Mouse (Mus musculus): ENCODE results near the gene Mdga2.

Gene Mdga2

DNA sequence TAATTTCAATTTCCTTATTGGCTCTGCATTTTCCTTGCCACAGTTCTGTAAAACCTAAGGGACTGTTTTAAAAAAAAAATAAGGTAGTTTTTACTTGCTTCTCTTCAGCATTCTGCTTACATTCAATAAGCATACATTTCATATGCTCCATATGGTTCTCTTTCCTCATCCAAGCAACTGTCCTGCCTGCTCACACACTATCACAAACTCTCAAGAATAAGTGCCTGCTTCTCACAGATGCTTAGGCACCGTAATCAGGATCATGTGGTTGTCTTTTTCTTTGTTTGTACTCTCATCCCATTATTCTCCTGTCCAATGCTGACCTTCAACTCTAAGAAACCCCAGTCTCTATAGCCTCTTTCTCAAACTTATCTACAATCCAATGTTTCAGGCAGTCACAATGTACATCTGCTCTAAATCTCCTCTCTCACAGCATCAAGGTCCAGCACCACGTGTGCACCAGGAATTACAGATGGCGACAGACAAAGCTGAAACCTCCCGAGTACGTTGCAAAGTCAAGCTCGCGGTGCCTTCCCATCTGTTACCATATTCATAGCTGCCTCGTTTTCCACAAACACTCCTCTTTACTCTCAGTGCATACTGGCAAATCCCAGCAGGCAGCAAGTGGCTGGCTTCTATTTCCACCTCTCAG is 177.1 kb downstream of the Mdga2 start:
- DNase-seq: no peak

DNA sequence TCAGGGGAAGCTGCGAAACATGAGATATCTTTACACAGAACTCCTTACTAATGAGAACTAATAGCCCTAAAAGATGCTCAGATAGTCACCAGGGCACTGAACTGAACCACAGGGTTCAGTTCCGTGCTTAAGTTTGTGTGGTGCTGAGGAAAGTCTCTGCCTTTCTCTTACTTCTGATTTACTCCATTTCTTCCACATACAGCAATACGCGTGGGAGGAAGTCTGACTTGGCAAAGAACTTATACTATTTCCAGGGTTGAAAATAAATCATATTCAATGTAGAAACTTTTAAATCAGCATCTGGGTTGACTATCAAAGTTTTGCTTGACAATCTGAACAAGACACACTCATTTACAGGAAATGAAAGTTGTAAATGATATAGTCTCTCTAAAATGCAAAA is 180.5 kb downstream of the Mdga2 start:
- no peak for DNase-seq

DNA sequence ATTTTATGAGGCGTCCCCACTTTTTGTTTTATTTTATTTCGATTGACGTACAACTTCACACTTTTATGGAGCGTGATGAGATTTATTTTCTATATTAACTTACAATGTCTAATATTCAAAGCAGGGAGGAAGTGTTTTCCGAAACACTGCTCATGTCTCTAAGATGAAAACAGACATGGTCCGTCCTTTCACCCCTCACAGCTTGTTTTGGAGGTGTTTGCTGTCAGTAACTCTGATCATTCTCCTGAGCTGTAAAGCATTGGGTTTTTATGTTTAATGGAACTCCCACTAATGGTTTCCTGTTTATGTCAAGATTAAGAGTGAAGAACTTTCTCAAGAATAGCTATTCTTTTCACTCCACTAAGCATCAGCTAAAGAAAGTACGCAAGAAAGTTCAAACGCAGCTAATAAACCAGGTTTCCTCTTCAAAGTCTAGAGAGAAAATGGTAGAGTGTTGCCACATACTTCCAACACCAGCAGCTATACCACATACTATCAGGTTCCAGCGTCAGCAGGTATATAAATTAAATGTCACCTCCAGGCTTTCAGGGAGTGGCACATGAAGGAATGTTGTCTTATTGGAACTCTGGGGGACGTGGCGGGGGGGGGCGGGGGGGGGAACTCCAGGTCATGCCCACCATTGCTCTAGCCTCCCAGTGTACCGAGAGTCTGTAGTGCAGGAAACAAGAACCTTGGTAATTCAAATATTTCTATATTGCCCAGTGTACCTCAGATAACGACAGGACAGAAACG is 186.7 kb downstream of the Mdga2 start:
- DNase-seq: no peak

DNA sequence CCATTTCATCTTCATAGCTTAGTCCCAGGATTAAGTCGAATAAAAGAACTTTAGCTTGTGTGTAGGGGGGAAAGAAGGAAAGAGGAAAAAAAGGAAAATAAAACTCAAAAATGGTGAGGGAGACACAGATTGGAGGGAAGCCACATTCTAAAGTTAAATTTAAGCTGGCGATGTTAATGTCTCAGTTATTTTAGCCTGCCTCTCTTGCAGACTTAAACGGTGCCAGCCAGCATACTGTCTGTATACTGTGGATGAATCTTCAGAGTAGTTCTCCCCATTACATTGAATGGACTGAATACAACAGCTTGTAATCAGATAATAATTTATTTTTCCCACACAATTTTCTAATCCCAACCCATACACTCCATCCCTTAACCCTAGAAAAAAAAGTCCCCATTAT is 205.2 kb downstream of the Mdga2 start:
- DNase-seq: no peak

DNA sequence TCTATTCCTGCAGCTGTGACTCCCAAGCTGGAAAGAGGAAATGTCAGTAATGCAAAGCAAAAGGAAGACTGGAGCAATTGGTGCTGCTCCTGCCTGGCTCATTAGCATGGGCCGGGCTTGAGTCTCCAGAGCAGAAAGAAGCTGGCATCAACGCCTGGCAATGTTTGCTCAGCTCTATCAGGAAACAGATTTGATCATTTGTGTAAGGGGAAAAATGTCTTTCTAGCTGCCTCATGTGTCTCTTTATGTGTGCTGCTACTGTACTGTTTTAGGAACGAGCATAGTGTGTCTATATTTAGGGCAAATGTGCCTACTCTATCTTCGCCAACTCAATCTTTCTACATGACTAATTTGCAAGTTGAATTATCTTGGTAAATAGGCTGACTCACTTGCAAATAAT is 211.0 kb downstream of the Mdga2 start:
- DNase-seq: no peak

DNA sequence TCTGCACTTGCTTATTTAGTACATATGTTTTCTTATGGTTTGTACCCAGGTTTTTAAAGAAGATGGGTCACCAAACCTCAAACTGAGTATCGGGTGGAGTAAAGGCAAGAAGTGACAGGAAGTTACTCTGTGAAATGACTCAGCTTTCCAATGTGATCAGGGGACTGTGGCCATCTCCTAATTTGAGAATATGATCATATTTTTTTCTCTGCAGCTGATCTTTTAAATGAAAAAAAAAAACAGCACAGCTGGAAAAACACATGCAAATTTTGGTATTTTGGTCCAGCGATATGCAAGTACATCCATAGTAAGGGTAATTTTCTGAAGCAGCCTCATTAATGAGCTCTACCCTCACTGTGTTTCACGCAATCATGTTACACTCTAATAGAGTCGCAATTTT is 212.0 kb downstream of the Mdga2 start:
- no peak for DNase-seq

DNA sequence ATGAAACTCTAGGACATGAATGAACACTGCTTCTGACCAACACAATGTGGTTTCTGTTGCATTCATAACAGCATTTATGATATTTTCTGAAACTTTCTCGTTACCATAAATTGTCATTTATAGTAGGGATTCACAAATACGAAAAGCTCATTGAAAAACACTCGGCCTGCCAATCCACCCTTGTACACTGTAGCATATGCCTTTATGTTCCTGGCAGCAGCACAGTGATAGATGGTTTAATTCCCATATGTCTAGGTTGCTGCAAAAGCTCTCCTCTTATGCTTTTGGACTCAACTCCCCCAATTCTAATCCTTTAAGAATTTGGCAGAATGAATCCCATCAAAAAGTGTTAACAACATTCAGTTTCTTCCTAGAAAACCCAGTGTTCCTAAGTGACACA is 213.2 kb downstream of the Mdga2 start:
- DNase-seq: no peak

DNA sequence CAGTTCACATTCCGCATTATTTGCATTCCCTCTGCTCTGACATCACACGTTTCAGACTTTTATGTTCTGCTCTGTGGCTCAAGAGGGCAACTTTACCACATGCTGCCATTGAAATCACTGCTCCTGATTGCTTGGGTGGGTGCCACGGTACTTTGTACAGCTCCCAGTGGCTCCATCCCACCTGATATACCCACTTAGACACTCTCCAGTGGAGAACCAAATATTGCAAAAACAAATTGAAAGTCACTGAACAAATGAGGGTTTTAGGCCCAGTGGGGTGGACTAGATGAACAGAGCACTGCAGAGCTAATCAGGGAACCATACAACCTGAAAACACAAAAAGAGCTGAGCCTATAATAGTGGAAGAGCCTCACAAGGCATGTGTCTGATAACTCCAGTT is 268.2 kb downstream of the Mdga2 start:
- DNase-seq: no peak

DNA sequence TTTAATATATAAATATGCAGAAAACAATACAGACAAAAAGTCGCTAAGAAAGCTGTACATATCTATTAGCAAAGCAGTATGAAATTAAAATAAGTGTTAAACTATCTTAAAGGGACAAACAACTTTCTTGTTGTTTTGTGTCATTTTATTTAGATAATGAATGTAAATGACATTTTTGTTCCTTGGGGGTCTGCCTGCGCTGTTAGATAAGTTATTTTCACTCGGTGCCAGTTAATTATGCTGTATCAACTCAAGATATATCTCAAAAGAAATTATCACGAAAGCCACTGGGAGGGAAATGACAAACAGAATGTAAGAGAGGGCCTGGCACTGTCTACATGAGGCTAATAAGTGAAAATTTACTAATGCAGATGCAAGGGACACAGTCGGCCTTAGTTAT is 306.6 kb downstream of the Mdga2 start:
- DNase-seq: no peak

DNA sequence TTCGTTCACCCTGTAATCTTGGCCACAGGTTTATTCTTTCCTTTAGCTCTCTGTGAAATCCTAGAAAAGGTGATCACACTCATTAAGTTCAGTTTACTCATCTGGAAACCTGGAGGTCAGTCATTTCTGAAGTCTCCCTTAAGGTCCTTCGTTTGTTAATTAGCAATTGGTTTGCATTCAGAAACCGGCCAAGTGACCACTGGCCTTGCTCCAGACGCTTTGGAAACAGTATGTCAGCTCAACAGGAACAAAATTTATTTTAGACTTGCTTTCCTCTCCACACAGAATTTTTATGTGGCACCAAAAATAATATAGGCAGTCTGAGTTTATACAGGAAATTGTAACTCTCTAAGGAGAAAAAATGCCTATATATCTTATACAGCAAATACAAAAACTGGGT is 323.0 kb downstream of the Mdga2 start:
- no peak for DNase-seq

DNA sequence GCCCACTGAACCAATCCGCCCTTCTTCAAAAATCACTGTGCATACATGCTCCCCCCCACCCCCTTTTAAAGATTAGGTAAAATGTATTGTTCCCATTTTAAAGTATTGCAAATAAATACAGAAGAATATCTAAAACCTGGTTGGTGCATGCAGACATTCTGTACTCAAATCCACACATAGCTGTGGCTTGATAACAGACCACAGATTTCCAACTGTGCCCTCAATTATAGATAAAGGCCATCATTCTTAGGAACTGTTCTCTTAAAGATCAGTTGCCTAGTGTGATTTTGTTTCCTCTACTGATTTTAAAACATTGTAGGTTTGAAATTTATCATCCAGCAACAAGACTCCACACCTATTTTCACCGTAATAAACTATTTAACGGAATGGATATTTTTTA is 325.6 kb downstream of the Mdga2 start:
- no peak for DNase-seq

DNA sequence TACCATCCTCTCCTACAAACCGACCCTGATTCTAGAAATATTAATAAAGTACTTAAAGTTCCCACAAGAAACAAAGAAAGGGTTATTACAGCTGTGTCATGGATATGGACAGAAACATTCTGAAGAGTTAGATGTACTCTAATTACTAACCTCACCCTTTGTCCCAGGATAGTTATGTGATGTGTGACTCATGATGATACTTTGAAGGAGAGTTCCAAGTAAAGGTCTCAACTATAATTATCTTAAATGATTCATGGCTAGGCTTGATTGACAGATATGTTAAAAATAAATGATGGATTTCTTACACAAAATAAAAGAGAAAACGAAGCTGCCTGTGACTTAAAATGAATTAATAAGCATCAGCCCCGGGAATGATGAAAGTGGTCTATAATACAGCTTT is 332.1 kb downstream of the Mdga2 start:
- no peak for DNase-seq

DNA sequence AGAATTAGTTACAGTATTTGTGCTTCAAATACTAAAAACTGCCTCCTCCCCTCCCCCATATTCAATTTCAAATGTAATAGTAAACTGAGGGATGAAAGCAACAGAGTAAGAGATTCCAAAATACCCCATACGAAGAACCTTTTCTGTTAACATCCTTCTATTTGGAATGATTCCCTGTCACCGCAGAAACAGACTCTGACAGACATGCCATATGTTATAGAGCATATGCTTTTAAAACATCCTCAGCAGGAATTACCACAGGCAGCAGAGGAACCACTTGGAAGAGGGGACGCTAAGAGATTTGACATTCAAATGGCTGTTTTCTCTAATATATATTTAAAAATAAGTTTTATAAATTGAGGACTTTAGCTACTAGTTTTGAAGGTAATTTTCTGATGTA is 333.1 kb downstream of the Mdga2 start:
- no peak for DNase-seq

DNA sequence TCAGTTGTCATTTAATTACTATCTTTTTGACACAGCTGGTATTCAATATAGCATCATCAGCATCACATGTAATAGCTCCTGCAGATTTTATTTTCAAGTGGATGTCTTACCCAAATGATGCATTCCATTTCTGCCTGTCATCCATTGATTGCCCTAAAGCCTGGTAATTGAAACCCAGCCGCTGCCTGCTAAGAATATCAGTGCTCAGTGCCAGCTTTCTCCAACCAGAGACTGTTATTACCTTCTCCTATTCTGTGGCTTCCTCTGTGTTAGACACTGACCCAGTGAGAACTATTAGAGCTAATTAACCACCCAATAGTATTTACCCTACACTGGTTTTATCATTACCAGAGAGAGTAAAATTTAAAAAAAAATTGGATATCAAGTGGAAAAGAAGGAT is 333.7 kb downstream of the Mdga2 start:
- DNase-seq: no peak

DNA sequence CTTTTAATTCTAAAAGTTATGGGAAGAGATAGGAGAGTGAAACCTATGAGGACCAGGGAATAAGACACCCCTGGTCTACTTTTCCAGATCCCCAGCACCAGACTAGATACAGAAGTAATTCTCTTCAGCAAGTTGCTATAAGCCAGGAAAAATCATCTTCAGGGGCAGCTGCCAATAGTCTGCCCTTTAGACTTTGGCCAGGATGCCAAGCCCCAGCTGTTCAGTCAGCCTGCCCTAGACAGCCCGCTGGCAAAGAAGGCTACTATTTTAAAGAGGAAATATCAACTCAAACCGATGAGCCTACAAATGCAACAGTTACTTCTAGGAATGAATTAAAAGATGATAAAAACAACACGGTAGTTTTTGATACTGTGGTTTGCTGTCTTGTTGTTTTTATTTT is 356.1 kb downstream of the Mdga2 start:
- DNase-seq: no peak

DNA sequence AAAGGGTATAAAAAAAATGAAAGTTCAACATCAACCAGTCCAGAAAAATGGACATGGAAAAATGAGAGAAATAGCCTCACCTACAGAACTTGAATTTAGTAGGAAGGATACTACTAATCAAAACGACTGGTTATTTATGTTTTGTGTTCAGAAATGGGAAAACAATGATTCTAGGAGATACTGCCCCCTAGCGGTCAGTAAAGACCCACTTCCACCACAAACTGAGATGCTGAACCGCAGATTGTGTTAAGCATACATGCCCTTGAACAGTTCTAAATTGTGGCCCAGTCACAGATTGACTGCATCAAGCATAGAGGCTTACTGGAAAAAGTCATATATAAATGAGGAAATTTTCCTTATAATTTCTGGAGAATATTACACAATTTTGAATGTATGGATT is 369.2 kb downstream of the Mdga2 start:
- no peak for DNase-seq

DNA sequence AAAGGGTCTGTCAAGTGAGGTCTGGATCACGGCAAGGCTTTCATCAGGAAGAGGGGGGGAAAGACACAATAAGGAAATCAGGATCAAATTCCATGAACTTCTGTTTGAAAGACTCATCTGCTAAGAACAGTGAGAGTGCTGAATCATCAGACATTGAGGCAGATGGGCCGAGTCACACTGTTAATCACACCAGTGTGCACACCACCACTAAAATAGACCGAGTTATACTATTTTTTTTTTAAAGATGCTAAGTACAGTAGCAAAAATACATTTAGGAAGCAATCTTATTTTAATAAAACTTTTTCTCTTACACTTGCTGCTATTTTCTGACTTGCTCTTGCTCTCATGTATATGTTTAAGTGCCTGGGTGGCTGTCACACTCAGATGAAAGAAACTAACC is 382.0 kb downstream of the Mdga2 start:
- no peak for DNase-seq

DNA sequence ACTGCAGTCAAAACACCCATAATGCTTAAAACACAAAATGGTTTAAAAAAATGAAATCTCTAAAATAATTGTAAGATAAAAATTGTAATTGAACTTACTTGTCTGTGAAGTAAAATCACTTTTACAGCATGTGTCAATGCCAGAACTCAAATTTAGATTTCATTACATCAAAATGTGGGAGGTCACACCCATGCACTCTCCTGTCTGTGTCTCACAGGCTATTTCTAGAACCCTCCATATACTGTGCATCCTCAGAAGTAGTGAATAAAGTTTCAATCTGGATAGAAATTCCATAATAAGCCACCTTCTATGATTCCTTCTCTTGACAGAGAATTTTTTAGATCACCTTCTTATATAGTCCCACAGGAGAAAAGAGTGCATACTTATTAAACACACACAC is 466.7 kb downstream of the Mdga2 start:
- no peak for DNase-seq

DNA sequence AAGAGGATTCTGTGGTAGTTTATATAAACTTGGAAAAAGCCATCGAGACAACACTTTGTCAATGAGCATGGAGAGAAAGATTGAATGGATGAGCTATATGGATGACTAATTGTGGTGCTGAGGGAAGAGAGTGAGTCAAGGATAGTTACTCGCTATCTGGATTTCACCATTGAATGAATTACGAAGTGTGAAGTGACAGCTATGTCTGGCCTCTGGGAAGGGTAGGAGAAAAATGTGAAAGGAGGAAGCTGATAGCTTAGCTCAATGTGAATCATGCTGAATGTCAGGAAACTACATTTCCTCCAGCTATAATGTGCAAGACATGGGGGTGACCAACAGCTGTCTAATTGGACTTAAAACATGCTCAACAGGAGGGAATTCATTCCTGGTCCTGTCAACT is 487.8 kb downstream of the Mdga2 start:
- DNase-seq: no peak

DNA sequence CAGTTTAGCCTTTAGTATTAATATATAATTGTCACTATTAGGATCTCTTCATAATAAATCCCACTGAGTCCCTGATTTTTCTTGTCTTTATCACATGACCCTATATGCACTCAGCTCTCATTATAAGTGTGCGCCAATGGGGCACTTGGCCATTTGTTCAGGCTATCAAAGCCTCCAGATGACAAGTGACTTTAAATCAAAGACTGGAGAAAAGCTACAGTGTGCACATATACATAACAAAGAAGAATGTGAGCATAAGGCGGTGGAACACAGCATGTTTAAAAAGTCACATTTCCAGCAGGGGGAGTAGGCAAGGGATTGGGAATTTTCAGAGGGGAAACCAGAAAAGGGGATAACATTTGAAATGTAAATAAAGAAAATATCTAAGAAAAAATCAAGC is 497.9 kb downstream of the Mdga2 start:
- DNase-seq: no peak

DNA sequence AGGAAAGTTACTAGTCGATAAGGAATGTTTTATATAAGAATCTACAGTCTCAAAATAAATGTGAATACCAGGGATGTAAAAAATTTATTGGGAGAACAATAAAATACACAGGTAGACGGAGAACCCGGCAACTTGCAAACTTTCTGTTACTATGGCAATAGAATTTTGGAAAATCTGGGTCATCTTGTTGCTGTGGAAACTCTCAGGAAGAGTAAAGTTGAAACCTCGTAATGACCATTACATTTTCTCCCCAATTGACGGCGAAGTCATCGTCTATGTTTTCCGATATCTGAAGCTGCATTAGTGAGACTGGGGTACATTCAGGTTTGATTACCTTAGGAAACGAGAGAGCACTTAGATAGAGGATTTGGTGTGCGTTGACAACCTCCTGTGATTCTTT is 514.0 kb downstream of the Mdga2 start:
- DNase-seq: no peak

DNA sequence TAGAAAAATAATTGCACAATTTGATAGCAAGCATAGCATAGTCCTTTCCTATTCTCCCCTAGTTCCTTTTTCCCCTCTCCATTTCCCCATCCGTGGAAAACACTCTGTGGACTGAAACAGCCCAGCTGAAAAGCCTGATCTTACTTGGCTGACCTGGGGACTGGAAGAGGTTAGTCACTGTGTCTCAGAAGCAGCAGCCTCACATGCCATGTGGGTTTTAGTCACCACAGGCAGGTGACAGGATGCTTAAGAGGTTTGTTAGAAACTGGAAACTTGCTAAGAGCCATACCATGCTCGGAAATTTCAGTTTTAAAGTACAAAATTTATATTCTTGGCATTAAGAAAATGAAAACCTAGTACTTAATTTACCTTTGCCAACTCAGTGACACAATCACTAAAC is 514.9 kb downstream of the Mdga2 start:
- no peak for DNase-seq

DNA sequence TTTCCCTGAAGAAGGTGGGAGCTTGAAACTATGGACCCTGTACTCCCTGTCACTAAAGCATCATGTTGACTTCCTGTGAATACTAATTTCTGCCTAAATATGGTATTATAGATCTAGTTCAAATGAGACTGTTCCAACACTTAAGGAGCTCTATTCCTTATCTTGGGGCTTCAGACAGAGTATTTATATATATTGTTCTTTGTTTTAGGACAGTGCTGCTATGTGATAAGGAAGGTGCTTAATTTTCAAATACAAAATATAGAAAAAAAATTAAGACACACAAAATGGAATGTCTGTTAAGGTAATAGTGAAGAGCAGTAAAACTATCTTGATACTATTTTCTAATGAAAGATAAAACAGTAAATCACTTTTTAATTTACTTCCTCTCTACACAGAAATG is 517.3 kb downstream of the Mdga2 start:
- no peak for DNase-seq

DNA sequence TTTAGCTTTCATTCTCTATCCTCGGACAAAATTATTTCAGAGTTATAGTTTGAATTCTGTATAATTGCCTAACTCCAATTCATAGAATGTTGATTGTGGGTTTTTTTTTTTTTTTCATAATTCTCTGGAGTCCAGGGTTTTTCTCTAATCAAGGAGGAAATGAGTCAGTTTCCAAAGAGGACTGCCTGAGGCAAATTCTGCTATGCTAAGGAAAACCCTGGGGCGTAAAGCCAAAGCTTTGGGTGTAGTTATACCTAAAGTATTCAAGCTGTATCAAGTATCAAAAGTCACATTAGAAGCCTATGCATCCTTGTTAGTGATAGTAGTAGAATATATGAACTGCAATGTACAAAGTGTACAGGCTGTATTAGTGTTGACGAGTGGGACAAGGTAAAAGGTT is 519.6 kb downstream of the Mdga2 start:
- DNase-seq: no peak

DNA sequence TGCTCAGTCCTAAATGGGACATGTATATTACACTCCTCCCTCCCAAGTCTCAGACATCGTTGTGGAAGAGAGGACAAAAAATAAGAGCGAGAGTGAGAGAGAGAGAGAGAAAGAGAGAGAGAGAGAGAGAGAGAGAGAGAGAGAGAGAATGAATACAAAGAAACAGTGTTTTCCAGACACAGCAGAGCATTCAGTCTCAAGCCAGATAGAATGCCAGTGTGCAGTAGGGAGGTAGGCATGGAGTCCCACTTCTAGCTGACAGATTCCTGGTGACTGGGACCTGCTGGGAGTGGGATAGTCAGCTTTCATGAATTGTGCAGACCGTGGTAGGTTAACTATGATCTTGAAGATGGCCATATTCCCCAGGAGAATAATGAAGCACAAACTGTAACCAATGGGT is 542.8 kb downstream of the Mdga2 start:
- no peak for DNase-seq
